Mouse (Mus musculus) retina, embryonic 14.5 days (tissue): ENCODE measurements around the gene Anpep.
"Not testable (repeated sequence)": the region's sequence is repeated elsewhere in the genome, so short reads cannot be mapped to it uniquely, and the experiment has no call there.

ENCODE experiments used
- DNase-seq: peaks from one replicate; pipeline ENCODE4 v3.0.0-alpha.2; 2015; ENCODE audit warnings: low spot score

Gene Anpep

DNA sequence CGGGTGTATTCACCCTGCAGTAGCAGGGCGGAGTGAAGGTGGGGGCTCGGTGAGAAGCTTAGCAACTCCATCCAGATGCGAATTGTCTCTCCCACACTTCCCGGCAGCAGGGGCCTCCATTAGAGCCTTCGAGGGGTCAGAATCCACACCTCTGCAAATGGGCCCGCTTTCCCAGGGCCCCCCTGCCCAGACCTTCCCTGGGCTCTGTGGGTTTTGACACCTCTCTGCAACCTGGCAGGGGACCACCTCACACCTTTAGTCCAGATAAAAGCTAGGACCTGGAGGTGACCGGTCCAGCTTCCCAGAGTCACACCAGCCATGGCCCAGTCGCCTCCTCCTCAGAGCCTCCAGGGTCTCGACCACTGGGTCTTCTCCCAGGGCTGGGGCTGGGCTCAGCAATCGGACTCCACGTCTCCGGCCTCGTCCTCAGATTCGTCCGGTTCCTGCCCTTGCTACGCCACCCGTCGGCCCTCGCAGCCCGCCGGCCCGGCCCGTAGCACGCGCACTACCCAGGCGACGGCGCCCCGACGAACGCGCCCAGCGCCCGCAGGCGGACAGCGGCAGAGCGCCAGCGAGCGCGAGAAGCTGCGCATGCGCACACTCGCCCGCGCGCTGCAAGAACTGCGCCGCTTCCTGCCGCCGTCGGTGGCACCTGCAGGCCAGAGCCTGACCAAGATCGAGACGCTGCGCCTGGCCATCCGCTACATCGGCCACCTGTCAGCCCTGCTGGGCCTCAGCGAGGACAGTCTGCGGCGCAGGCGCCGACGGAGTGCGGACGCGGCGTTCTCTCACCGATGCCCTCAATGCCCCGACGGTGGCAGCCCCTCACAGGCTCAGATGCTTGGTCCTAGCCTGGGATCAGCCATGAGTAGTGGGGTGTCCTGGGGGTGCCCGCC, 50.0 kb downstream of the Anpep start, which contains the start of gene Mesp2:
Gene Mesp2 (plus strand): TSS at position 117 of the 896 bp plus-strand sequence.
- DNase-seq = peak; percentile 90

DNA sequence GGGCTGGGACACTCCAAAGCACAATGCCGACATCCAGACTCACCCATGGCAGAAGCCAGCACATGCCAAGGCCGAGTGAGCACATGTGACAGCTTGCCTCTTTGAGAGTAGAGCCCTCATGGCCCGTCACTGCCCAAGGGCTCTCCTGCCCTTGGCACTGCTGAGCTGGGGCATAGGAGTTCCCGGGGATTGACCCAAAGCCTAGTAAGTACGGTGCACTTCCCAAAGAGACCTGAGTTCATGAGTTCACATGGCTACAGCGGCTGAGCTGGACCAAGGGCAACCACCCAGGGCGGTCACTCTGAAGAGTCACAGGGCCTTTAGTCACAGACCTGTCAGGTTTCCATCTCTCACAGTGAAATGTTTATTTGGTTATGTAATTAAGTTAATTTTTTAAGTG, 52.3 kb downstream of the Anpep start:
- DNase-seq = no peak

DNA sequence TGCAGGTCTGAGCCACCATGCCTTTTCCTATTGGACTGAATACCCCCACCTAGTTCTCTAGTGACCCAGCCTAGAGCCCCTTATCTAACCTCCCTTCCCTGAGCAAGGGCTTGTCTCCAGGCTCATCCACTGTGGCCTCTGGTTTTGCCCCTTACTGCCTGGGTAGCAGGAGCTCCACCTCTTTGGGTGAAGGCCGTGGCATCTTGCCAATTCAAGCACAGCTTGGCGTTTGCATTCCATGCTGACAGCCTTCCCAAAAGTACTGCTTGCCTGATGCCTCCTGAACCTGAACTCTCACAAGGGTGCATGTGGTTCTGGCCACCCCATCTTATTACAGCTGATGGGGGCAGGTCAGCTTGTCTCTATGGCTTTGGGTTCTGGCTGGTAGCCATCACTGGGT, 57.0 kb downstream of the Anpep start:
- no peak for DNase-seq

DNA sequence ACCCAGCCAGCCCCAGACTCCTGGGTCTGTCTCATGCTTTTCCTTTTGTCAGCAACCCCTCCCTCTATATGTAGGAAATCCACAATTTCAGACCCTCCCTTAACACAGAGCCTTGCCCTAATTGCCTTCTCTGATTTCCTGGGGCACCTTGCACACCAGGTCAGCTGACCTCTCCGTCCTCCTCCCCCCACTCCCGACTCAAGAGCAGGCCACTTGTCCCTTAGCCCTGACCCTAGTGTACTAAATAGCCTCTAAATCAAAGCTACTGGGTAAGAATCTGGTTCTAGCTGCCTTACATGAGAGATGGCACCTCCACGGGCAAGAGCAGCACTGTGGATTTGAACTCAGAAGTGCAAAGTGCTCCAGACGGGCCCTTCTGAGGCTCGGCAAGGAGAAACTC, 58.8 kb downstream of the Anpep start:
- no peak for DNase-seq

DNA sequence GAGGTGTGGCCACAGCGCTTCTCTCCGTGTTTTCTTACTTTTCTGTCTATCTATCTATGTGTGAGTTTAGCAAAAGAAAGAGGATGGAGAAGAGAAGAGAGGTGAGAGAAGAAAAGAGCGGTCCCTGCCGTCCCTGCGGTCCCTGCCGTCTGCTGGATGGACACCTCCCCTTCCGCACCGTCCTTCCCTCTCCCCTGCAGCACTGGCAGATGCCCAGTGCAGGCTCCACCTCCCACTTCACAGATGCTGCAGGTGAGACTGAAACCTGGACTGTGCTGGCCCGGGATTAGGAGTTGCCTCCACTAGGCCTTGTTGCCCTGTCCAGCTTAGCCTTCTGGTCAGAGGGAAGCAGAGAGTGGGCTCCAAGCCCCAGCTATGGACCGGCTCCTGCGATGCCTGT, 59.5 kb downstream of the Anpep start:
- no peak for DNase-seq

DNA sequence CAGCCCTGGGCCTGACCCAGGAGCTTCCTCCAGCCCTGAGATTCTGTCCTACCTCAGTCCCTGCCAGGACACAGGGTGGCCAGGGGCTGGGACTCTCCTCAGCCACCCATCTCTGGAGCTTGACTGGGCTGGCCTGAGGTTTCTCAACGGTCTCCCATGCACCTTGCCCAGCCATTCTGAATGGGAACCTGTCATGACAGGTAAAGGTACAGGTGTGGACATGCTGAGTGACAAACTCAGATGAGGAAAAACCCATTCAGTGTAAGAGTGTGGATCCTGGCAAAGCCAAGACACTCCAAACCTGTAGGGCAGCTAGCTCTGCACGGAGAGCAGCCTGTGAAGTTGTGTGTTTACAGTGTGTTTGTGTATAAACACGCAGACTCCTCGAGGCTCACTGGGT, 60.5 kb downstream of the Anpep start:
- no peak for DNase-seq

DNA sequence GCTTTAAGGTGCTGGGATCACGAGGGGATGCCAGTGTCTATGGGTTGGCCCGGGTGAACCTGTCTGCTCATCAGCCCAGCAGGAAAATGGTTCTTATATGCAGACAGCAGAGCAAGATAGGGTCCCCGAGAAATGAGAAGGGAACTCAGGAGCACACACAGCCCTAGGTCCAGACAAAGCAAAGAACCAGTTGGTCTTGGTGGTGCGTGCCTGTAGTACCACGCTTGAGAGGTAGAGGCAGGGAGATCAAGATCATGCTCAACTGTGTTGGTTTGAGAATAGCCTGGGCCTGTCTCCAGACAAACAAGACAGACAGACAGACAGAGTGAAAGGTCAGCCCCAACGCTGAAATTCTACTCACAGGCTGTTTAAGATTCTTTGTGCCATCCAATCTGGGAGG, 61.4 kb downstream of the Anpep start:
- DNase-seq = no peak

DNA sequence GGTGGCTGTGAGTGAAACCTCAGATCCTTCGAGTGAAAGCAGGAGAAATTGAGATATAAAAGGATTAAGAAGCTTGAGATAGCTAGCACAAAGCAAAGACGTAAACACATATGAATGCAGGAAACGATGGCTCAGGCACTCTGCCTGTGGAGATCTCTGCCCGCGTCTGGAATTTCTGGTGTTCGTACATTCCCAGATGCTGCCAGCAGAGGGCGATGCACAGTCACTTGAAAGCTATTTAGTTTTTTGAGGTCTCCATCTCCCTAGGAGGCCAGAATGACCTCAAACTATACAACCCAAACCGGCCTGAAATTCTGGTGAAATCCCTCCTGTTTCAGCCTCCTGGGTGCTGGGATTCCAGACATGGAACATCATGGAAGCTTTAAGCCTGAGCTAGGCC, 61.8 kb downstream of the Anpep start:
- peak; percentile 91 for DNase-seq

DNA sequence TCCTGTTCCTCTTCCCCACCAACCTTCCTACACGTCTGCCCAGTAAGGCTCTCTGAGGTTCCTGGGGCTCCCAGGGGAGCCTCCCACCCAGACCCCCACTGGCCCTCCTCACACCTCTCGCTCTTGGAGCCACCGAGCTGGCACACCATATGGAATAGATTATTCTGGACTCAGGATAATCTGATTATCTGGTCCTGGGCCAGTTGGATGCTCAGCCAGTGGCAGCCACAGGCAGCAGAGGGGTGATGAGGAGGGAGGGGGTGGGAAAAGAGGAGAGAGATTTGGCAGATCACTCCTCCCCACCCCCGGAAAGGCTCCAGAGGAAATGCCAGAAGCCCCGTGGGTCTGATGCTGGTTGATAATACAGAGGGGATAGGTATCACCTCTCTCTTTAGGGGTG, 62.3 kb downstream of the Anpep start:
- DNase-seq = no peak

DNA sequence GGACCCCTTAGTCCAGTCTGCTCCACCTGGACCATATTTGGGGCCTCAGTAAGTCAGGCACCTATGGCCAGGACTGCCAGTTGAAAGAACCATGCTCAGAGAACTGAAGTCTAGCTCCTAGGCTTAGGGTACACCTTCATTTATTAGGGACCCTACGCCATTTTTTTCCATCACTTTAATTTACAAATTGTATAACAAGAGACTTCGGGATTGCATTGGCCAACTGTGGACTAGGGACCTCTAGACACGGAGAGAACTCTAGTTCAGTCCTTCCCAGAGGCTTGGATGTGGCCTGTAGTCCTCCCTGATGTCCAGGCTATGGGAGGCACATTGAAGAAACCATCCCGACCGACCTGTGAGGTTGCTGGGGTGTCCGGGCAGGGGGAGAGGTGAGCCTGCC, 67.2 kb downstream of the Anpep start, which contains the start of gene Mesp1:
Gene Mesp1 (minus strand): TSS at position 101 of the 400 bp plus-strand sequence.
- no peak for DNase-seq

DNA sequence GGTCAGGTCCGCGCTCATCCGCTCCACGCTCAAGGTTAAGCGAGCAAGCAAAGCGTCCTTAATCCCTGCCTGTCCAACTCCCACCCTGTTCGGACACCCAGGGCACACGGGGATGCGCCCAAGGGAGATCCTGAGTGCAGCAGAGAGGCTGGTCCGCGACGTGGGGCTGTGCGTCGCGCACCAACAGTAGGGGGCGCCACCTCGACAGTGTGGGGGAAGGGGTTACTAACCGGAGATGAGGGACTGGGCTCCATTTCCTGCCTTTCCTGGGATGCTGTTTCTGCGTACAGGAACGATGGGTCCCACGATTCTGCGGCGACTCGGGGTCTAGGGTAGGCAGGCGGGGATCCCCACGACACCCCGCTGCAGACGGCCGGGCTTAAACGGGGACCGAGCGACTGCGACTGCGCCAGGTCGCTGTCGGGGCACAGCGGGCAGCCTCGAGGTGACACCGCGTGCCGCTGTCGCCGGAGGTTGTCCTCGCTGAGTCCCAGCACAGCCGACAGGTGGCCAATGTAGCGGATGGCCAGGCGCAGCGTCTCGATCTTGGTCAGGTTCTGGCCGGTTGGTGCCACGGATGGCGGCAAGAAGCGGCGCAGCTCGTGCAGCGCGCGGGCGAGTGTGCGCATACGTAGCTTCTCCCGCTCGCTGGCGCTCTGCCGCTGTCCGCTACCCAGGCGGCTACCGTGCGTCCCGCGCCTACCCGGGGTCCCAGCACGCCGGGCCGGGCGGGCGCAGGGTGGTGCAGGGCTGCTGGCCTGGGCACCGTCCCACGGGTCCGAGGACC, 68.0 kb downstream of the Anpep start:
- peak; percentile 64 for DNase-seq

DNA sequence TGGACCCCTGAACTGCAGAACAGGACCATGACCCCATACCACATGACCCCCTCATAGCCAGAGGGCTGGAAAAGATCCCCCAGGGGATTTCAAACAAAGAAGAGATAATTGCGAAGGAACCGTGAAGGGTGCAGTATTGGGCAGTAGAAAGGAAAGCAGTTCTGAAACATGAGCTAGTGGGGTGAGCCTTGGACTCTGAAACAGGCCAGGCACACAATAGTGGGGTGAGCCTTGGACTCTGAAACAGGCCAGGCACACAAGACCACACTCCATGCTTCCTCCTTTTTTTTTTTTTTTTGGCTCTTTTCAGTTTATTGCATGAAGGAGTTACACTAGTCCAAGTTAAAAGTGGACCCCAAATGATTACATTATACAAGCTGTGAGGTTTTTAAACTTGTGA, 71.0 kb downstream of the Anpep start:
- not testable (repeated sequence) for DNase-seq

DNA sequence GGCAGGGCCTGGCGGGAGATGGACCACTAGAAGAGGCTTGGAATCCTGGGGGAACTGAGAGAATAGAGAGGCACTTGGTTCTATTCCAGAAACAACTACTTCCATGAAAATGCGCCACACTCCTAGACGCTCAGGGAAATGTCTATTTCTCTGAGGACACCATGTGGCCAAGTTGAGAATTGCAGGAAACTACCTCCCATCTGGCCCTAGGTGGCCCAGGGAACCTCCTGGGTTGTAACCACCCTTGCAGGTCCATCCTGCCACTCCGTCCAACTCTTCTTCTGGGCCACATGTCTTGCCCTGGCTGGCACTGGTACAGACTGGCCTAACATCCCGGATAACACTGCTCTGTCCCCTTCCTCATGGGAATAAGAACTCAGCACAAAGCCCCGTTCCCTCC, 74.6 kb downstream of the Anpep start:
- DNase-seq = peak; percentile 89

DNA sequence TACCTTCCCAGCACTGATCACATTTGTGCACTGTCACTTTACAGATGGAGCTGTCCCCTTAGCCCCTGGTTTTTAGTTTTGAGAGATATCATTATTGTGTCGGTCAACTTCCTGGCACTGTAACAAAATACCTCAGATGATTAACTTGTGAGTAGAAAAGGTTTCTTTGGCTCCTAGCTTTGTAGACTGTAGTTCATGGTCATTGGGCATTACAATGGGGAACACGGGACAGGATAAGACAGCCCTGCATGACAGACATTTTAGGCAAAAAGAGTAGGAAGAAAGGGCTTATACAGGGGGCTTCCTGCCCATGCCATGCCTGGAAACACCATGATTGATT, 78.4 kb downstream of the Anpep start:
- no peak for DNase-seq

DNA sequence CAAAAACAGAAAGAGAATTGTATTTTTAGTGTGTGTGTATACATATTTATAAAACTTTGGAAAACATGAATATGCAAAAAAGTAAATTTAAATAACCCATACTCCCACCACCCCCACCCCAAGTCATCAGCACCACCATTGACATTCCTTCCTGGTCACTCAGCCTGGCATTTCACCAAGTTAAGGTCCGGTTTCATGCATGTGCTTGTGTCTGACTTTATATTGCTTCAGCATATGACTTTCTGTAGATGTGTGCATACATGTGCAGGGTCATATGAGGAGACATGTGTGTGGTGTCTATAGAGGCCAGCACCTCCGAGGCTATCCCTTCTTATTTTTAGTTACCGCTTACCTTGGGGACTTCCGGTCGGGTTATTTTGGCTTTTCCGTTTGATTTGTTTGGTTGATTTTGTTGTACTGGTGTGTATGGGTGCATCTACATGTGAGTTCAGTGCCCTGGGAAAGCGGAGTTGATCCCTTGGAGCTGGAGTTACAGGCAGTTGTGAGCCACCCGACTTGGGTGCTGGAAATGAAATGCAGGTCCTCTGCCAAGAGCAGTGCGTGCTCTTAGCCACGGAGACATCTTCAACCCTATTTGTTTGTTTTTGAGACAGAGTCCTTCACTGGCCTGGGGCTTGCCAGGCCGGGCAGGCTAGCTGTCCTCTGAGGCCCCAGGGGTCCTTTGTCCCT, 78.9 kb downstream of the Anpep start:
- DNase-seq = no peak

DNA sequence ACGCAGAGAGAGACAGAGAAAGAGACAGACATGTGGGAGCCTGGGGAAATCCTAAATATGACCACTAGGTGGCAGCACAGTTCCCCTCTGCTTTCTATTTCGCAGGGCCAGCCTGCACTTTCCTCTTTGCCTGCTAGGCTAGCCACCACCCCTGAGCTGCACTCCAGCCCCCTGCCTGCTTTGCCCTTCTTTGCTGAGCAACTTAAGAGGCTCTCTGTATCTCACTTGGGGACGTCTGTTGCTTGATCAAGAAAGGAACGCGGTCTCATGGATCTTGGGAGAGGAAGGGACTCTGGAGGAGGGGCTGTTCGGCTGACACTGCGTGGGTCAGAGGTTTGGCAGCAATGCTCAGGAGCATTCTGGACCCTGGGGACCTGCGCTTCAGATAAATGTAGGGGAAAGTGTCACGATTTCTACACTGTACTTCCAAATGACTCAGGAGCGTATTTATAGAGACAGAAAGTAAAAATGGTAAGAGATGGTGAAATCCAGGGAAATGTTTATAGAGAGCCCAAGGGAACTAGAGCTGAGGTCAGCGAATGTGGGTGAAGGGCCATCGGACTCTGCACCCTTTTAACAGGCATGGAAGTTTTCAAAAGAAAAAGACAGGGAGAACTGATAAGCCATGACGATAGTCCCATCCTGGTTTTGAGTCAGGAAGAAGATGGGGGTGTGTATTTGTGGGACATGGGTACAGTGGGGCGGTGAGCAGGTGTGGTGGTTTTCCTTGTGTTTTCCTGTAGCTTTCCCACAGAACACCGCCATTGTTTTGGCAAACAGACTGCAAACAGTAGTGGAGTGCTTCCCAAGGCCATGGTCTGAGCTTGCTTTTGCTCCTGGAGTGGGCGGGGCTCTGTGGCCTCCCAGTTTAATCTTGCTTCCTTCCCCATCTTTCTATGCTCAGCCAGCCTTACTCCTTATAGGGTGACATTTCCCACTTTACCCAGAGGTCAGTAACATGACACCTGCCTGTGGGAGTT, 79.9 kb downstream of the Anpep start:
- peak; percentile 95 for DNase-seq
